Mouse (Mus musculus) gastrocnemius, postnatal 4 days (tissue): Measurements from ENCODE around the gene Med12l. TPM values are rescaled to one million over a fixed set of nuclear protein-coding genes. Genes with fewer than 3 reads are reported as not detected.

Experiments
- DNase-seq, 2 experiments: peaks; one replicate each; pipeline ENCODE4 v3.0.0; 2021 to 2022; ENCODE audit warnings: low spot score in 2 of 2, mixed read lengths in 2 of 2
- total RNA-seq, 2 experiments: library from RNA; stranded (reverse); gene quantifications; 2 replicates each; pipeline ENCODE4 v1.2.3; 2021

Gene Med12l
- total RNA-seq, 2 experiments from 2014 or later: 6.4 to 6.9 TPM

- no peak for DNase-seq
These were observed 223.3 kb downstream of the Med12l start for GRCm38 (mm10) chr3:59228730-59229551.

- no peak for DNase-seq
These were observed 225.3 kb downstream of the Med12l start for GRCm38 (mm10) chr3:59230912-59231311.

- DNase-seq: no peak
These were observed 229.3 kb downstream of the Med12l start for GRCm38 (mm10) chr3:59234878-59235277.

GRCm38 (mm10) chr3:59243384-59243783, 237.8 kb downstream of the Med12l start:
- DNase-seq: no peak

- no peak for DNase-seq
These were observed 242.4 kb downstream of the Med12l start for GRCm38 (mm10) chr3:59248031-59248430.

- no peak for DNase-seq
These were observed 244.8 kb downstream of the Med12l start for GRCm38 (mm10) chr3:59250454-59250853.

GRCm38 (mm10) chr3:59257740-59258664, 252.4 kb downstream of the Med12l start:
- DNase-seq: no peak

GRCm38 (mm10) chr3:59260745-59261144, 255.1 kb downstream of the Med12l start:
- DNase-seq: no peak

- no peak for DNase-seq
These were observed 256.3 kb downstream of the Med12l start for GRCm38 (mm10) chr3:59261709-59262472.

- DNase-seq: no peak
These were observed 257.1 kb downstream of the Med12l start, which contains the start of gene P2ry12 for GRCm38 (mm10) chr3:59262704-59263103. Gene P2ry12, minus strand, starts transcription at chr3:59262871.

GRCm38 (mm10) chr3:59263417-59263816, 257.8 kb downstream of the Med12l start:
- no peak for DNase-seq

- no peak for DNase-seq
These were observed 258.4 kb downstream of the Med12l start for GRCm38 (mm10) chr3:59263988-59264387.

- no peak for DNase-seq
These were observed 265.2 kb downstream of the Med12l start for GRCm38 (mm10) chr3:59270811-59271210.

GRCm38 (mm10) chr3:59277502-59278253, 272.1 kb downstream of the Med12l start:
- no peak for DNase-seq

- DNase-seq: no peak
These were observed 272.6 kb downstream of the Med12l start for GRCm38 (mm10) chr3:59278254-59278533.

GRCm38 (mm10) chr3:59278620-59279019, 273.0 kb downstream of the Med12l start:
- DNase-seq: no peak

GRCm38 (mm10) chr3:59290551-59290950, 284.9 kb downstream of the Med12l start:
- no peak for DNase-seq

GRCm38 (mm10) chr3:59293437-59294199, 288.0 kb downstream of the Med12l start:
- no peak for DNase-seq

GRCm38 (mm10) chr3:59295699-59296562, 290.3 kb downstream of the Med12l start:
- no peak for DNase-seq
